Mouse (Mus musculus): ENCODE measurements around the gene Hist1h1a.
A peak's percentile ranks its signal among the peaks of the same experiment; 100 is the strongest.
"Not testable (repeated sequence)": the region's sequence is repeated elsewhere in the genome, so short reads cannot be mapped to it uniquely, and the experiment has no call there.

Hist1h1a gene

DNA sequence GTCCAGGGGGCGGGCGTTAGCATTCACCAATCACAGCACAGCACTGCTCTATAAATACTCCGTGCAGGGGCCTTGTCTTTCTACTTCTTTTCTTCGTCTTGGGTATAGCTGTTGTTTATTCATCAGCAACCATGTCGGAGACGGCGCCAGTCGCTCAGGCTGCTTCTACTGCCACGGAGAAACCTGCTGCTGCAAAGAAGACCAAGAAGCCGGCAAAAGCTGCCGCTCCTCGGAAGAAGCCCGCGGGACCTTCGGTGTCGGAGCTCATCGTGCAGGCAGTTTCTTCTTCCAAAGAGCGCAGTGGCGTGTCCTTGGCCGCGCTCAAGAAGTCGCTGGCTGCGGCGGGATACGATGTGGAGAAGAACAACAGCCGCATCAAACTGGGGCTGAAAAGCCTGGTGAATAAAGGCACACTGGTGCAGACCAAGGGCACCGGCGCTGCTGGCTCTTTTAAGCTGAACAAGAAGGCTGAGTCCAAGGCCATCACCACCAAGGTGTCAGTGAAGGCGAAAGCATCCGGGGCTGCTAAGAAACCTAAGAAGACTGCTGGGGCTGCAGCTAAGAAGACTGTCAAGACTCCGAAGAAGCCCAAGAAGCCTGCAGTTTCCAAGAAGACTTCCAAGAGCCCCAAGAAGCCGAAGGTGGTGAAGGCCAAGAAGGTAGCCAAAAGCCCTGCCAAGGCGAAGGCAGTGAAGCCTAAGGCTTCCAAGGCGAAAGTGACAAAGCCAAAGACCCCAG lies at the start of gene Hist1h1a:
Hist1h1a (plus strand) TSS at position 81 of the 738 bp plus-strand sequence.
- Histone ChIP-seq H3K27me3 (ENCODE audit: control insufficient read depth, insufficient read depth, low read length, poor library complexity, severe bottlenecking) (no peaks in the 10 kb centered on the region), H3K36me3 (ENCODE audit: control insufficient read depth, insufficient read depth, low read length, poor library complexity, severe bottlenecking) (no peaks in the 10 kb centered on the region)
- peak; percentile 94 for DNase-seq (ENCODE audit: low read depth, low spot score)

DNA sequence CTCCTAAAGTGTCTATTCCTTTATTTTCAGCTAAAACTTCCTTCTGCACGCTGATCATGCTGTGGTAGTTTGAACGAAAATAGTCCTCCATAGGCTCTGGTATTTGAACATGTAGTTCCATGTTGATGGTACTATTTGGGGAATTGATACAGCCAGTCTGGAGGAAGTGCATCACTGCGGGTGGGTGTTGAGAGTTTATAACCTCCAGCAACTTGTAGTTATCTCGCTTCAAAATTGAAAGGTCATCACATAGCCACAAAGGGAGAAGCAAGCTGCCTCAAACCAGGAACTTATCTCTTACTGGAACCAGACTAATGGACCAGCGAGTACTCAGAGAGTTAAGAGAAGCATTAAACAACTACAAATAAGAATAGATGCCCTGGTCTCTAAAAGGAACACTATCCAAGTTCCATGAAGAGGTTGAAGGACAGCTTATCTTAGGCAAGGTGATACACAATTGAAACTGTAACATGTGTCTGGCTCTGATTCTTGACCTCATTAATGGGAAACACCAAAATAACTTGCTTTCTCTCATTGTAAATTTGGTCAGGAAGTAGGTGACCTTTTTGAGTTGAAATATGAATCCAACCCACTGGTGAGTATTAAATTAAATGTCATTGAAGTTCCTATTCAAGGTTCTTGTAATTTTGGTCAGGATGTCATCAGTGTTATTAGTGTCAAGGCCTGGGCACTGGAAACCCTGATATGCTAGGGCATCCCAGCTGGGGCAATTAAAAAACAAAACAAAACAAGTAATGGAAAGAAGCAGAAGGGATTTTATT lies 47.0 kb upstream of the Hist1h1a start:
- Histone ChIP-seq H3K36me3 (ENCODE audit: control insufficient read depth, insufficient read depth, low read length, poor library complexity, severe bottlenecking) (no peaks in the 10 kb centered on the region), H3K27me3 (ENCODE audit: control insufficient read depth, insufficient read depth, low read length, poor library complexity, severe bottlenecking) (no peaks in the 10 kb centered on the region)
- DNase-seq (ENCODE audit: low read depth, low spot score): no peak

DNA sequence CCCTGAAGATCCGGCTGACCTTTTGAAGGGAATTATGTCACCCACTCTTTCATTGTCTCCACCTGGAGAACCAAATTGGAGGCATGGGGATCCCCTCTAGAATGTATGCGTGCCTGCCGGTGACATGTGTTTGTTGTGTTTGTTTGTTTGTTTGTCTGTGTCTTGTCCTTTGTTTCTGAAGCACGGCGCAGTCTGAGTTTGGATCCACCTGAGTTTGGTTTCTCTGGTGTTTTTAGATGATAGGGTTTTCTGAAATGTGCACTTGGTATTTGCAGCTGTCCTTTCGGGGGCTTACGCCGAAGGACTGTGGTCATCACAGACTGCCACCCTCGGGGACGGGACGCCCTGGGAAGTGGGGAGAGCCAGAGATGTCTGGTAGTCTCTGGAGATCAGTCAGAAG lies 46.3 kb upstream of the Hist1h1a start:
- no peak for DNase-seq (ENCODE audit: low read depth, low spot score)

DNA sequence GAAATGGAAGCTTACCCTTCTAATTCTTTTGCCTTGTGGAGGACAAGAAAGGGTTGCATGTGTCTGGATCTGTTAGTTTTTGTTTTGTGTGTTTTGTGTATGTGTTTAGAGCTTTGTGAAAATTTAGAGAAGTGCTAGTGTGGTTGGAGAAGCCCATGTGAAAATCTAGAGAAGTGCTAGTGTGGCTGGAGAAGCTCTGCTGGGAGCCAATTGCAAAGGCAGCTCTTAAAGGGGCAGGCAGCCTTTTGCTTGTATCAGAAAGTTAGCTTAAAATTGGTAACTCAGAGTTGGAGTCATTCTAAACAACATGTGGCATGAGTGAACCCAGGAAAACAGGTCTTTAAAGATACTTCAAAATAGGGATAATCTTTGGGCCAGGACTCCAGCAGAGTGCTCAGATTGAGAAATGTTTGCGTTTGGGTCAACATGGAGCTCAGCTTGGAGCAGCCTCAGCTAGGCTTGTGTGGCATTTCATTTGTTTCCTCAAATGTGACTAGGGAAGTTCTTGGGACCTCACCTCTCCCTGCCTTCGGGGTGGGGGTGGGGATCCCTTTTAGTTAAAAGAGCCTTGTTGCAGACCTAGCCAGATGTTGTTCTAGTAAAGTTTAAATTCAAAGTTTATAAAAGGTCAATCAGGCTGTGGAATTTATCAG lies 45.7 kb upstream of the Hist1h1a start:
- DNase-seq (ENCODE audit: low read depth, low spot score); H3K36me3 ChIP-seq (ENCODE audit: control insufficient read depth, insufficient read depth, low read length, poor library complexity, severe bottlenecking); H3K27me3 ChIP-seq (ENCODE audit: control insufficient read depth, insufficient read depth, low read length, poor library complexity, severe bottlenecking): not testable (repeated sequence)

More for the DNA sequence above, 46.3 kb upstream of the Hist1h1a start:
- Histone ChIP-seq H3K36me3 (ENCODE audit: control insufficient read depth, insufficient read depth, low read length, poor library complexity, severe bottlenecking) (no peaks in the 10 kb centered on the region), H3K27me3 (ENCODE audit: control insufficient read depth, insufficient read depth, low read length, poor library complexity, severe bottlenecking) (no peaks in the 10 kb centered on the region)

DNA sequence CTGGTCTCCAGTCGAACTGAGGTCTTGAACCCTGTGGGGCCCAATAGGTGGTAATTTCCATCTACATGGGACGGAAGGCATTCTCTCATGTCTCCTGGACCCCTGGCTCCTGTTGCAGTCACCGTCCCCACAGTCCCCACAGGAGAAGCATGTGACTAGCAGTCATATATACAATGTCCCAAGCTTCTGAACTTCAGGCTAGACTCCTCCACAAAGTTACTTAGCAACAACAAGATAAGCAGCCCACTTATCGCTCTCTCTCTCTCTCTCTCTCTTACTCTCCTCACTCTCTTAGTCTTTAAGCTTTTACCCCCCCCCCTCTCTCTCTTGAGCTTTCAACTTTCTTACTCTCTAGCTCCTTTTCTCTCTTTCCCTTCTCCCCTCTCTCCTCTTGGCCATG lies 39.2 kb upstream of the Hist1h1a start:
- H3K36me3 ChIP-seq (ENCODE audit: control insufficient read depth, insufficient read depth, low read length, poor library complexity, severe bottlenecking): no peaks in the 10 kb centered on the region
- no peak for DNase-seq (ENCODE audit: low read depth, low spot score)
- H3K27me3 ChIP-seq (ENCODE audit: control insufficient read depth, insufficient read depth, low read length, poor library complexity, severe bottlenecking): no peaks in the 10 kb centered on the region

DNA sequence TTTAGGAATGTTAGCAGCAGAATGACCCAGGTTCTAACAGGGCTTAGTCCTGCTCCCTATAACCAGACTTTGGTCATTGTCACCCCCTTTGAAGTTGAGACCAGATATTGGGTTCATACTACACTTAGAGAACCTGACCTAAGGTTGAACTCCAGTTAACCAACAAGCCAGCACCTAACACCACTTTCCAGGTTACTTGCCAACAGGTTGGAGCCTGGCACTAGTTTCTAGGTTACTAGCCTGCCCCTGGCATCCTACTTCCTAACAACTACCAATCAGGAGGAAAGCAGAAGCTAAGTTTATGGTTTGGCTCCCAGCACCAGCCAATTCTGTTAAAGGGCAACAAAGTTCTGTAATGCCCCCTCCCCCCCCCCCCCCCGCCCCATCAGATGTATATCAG lies 38.3 kb upstream of the Hist1h1a start:
- H3K36me3 ChIP-seq (ENCODE audit: control insufficient read depth, insufficient read depth, low read length, poor library complexity, severe bottlenecking): no peaks in the 10 kb centered on the region
- DNase-seq (ENCODE audit: low read depth, low spot score): no peak

DNA sequence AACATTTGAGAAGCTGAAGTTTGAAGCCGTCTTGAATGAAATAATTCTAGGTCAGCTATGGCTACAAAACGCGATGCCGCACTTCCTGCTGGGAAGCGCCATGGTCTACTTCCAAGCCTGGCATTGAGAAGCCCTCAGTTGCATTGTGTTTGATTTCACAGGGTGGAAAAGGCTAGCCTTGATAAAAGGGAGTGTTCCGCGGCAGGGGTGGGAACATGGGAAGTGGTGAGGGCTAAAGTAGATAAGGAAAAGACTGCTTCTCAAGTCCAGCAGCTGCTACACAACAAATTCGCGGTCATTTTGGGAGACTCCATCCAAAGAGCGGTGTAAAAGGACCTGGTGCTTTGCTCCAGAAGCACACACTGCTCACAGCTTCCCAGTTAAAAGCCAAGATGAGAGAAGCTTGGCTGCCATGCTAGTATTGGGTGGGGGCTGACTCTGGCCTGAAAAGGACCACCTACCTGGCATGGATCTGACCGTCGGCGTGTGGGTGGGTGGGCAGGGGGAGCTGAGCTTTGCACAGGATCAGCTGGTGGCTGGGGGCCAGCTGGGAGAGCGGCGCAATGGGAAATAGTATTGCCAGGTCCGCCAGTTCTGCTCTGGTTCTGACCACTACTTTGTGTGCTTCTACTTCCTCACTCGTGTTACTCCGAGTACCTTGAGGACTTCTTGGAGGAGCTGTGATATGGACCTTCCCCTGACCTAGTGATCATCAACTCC lies 34.8 kb upstream of the Hist1h1a start:
- no peak for DNase-seq (ENCODE audit: low read depth, low spot score)
- no peaks in the 10 kb centered on the region for H3K27me3 ChIP-seq (ENCODE audit: control insufficient read depth, insufficient read depth, low read length, poor library complexity, severe bottlenecking)
- H3K36me3 ChIP-seq (ENCODE audit: control insufficient read depth, insufficient read depth, low read length, poor library complexity, severe bottlenecking): no peaks in the 10 kb centered on the region

More for the DNA sequence above, 38.3 kb upstream of the Hist1h1a start:
- H3K27me3 ChIP-seq (ENCODE audit: control insufficient read depth, insufficient read depth, low read length, poor library complexity, severe bottlenecking): no peaks in the 10 kb centered on the region

DNA sequence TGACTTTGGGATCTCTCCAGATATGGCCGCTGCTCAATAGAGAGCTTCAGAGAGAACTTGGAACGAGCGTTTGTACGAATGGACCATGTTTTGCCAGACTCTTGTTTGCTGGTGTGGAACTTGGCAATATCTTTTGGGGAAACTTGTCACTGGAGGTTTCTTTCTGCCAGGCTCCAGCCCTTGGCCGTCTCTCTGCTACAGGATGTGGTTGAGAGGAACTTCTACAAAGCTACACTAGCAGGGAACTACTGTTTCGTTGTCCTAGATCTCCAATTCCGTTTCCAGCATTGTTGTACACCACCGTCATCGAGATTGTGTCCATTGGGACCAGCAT lies 34.3 kb upstream of the Hist1h1a start:
- no peak for DNase-seq (ENCODE audit: low read depth, low spot score)
- Histone ChIP-seq H3K27me3 (ENCODE audit: control insufficient read depth, insufficient read depth, low read length, poor library complexity, severe bottlenecking) (no peaks in the 10 kb centered on the region), H3K36me3 (ENCODE audit: control insufficient read depth, insufficient read depth, low read length, poor library complexity, severe bottlenecking) (no peaks in the 10 kb centered on the region)

DNA sequence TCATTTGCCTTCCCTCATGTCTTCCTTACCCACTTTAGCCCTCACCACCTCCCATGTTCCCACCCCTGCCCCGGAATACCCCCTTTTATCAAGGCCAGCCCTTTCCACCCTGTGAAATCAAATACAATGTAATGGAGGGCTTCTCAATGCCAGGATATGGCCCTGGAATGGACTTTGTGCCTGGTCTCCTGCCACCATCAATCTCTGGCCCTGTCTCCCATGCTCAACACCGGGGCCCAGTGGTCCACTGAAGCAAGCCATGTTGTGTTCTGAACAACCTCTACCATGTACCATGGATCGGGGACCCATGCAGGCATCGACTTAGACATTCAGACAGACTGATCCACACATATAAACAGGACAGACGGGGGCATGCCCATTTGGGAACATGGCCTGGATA lies 33.8 kb upstream of the Hist1h1a start:
- no peak for DNase-seq (ENCODE audit: low read depth, low spot score)
- Histone ChIP-seq H3K36me3 (ENCODE audit: control insufficient read depth, insufficient read depth, low read length, poor library complexity, severe bottlenecking) (no peaks in the 10 kb centered on the region), H3K27me3 (ENCODE audit: control insufficient read depth, insufficient read depth, low read length, poor library complexity, severe bottlenecking) (no peaks in the 10 kb centered on the region)

DNA sequence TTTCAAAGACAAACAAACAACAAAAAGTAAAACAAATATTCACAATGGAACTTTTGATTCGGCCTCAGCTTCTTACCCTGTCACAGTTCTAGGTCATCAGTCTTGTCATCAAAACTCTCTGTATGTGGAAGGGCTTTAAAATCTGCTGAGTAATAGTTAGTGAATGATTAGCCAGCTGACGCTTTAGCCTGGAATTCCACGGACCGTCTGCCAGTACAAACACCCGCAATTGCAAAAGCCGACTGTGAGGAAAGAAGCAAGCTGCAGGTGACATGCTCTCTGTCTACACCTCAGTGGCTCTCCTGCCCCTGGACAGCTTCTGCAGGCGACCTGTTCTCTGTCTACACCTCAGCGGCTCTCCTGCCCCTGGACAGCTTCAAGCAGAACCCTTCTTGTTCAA lies 33.0 kb upstream of the Hist1h1a start:
- DNase-seq (ENCODE audit: low read depth, low spot score): no peak
- no peaks in the 10 kb centered on the region for H3K27me3 ChIP-seq (ENCODE audit: control insufficient read depth, insufficient read depth, low read length, poor library complexity, severe bottlenecking)

DNA sequence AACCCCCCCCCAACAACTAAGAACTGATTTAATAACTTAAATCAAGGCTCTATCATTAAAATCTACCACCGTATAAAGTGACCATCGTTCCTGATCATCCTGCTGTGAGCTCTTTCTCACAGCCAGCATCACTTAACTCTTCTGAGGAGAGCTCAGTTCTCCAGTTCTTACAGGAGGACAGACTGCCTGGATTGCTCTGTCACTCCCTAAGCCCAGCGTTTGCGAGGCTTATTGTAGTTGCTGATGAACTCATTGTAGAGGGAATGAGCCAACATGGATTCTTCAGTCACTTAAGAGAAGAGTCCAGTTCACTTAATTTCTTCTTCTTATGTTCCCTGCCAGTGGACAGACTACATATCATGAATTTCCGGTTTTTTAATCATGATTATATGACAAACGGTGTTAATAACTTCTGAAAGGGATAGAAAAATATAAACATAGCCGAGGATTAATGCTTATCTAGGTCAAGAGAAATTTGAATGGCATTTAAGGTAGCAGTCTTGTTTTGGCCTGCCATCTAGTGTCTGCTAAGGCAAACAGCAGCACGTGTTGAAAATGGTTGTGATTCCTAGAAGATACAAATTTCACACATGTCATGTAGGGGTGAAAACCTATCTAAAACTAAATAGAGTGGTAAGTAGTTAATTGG lies 31.2 kb upstream of the Hist1h1a start:
- peak; percentile 79 for DNase-seq (ENCODE audit: low read depth, low spot score)

More for the DNA sequence above, 33.0 kb upstream of the Hist1h1a start:
- H3K36me3 ChIP-seq (ENCODE audit: control insufficient read depth, insufficient read depth, low read length, poor library complexity, severe bottlenecking): no peaks in the 10 kb centered on the region

DNA sequence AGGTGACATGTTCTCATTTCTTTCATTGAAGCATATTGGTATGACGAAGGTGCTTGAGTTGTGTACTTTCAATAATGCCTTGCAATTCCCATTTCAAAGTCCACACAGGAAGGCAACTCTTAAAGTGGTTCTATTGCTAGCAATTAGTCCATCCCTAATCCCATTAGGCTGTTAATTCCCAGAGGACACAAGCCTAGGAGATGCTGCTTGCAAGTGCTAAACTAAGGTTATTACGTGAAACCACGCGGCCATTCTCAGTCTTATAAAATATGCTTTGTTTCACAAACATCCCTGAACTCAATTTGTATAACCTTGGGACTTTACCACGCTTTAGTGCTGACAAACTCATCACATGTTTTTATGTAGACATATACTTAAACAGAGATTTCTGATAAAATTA lies 26.4 kb upstream of the Hist1h1a start:
- no peak for DNase-seq (ENCODE audit: low read depth, low spot score)
- H3K27me3 ChIP-seq (ENCODE audit: control insufficient read depth, insufficient read depth, low read length, poor library complexity, severe bottlenecking): no peaks in the 10 kb centered on the region

More for the DNA sequence above, 31.2 kb upstream of the Hist1h1a start:
- Histone ChIP-seq H3K36me3 (ENCODE audit: control insufficient read depth, insufficient read depth, low read length, poor library complexity, severe bottlenecking) (no peaks in the 10 kb centered on the region), H3K27me3 (ENCODE audit: control insufficient read depth, insufficient read depth, low read length, poor library complexity, severe bottlenecking) (no peaks in the 10 kb centered on the region)

DNA sequence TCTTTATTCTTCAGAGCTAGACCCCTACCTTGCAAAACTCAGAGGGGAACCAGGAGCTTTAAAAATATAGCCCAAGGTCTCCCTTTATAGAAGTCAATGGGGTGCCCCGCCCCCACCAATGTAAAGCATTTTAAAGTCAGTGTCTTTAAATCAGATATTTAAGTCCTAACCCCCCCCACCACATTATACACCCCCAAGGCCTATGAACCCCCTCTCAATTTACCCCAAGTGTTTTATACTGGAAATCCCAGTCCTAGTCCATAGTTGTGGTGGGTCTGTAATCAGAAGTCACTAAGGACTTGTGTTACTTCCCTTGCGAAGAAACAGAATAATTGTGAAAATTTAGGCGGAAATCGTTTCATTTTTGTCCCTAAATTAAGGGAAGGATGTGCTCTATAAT lies 25.4 kb upstream of the Hist1h1a start:
- 0 out of 2 replicates have a peak, but pooled peaks cover 2% of the 10 kb centered on the region for H3K36me3 ChIP-seq (ENCODE audit: control insufficient read depth, insufficient read depth, low read length, poor library complexity, severe bottlenecking)
- no peaks in the 10 kb centered on the region for H3K27me3 ChIP-seq (ENCODE audit: control insufficient read depth, insufficient read depth, low read length, poor library complexity, severe bottlenecking)
- DNase-seq (ENCODE audit: low read depth, low spot score): peak; percentile 25

More for the DNA sequence above, 26.4 kb upstream of the Hist1h1a start:
- no peaks in the 10 kb centered on the region for H3K36me3 ChIP-seq (ENCODE audit: control insufficient read depth, insufficient read depth, low read length, poor library complexity, severe bottlenecking)

DNA sequence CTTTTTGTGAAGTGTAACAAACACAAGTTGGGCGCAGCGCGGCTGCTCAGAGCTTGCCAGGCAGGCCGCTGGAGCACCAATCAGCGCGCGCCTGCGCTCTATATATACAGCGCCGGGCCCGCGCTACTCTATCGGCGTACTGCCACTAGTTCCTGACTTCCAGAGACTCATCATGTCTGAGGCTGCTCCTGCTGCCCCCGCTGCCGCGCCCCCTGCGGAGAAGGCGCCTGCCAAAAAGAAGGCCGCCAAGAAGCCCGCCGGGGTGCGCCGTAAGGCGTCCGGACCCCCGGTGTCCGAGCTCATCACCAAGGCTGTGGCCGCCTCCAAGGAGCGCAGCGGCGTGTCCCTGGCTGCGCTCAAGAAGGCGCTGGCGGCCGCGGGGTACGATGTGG lies 24.8 kb upstream of the Hist1h1a start, which contains the start of gene Hist1h1c:
Hist1h1c (plus strand) TSS at position 132 of the 392 bp plus-strand sequence.
- Histone ChIP-seq H3K36me3 (ENCODE audit: control insufficient read depth, insufficient read depth, low read length, poor library complexity, severe bottlenecking) (0 out of 2 replicates have a peak, but pooled peaks cover 2% of the 10 kb centered on the region), H3K27me3 (ENCODE audit: control insufficient read depth, insufficient read depth, low read length, poor library complexity, severe bottlenecking) (no peaks in the 10 kb centered on the region)
- peak; percentile 95 for DNase-seq (ENCODE audit: low read depth, low spot score)
